Mouse (Mus musculus) bone marrow, adult 2 months (tissue): ENCODE measurements around the gene Hoxa10. TPM values are rescaled to one million over a fixed set of nuclear protein-coding genes. Genes with fewer than 3 reads are reported as not detected.

Source experiments
- H3K27ac ChIP-seq: fragments of 200-500 bp; 2 replicates; pipeline ENCODE4 v1.5.1; 2012; ENCODE audit warnings: low read depth, mild to moderate bottlenecking, control low read depth, inconsistent platforms, low read length; ENCODE audit not compliant: control insufficient read depth, poor library complexity, insufficient read depth
- H3K4me1 ChIP-seq: fragments of 200-500 bp; 2 replicates; pipeline ENCODE4 v1.6.1; 2011; ENCODE audit warnings: low read length; ENCODE audit not compliant: control insufficient read depth, insufficient read depth
- H3K4me3 ChIP-seq: fragments of 200-500 bp; replicated peaks from 2 replicates; pipeline ENCODE3; 2011; ENCODE audit warnings: mild to moderate bottlenecking, low read depth, low read length, control low read depth; ENCODE audit not compliant: control insufficient read depth
- CTCF ChIP-seq: fragments of 200-500 bp; IDR thresholded peaks from 2 replicates; pipeline ENCODE4 v1.5.1; 2011; ENCODE audit warnings: low read length, control low read depth; ENCODE audit not compliant: control insufficient read depth, insufficient read depth
- POLR2A ChIP-seq: fragments of 200-500 bp; IDR thresholded peaks from 2 replicates; pipeline ENCODE4 v1.6.1; 2011; ENCODE audit warnings: low read depth, mild to moderate bottlenecking, control low read depth, low read length, borderline replicate concordance; ENCODE audit not compliant: control insufficient read depth
- WGBS: fragments of 180-500 bp; shearing (Covaris S2); methylation state at CpG from one replicate; pipeline ENCODE4 v1.1.7; 2018; 5-methylcytosine and 5-hydroxymethylcytosine counted together
- polyA plus RNA-seq: library from polyadenylated mRNA; stranded (reverse); fragments of >200 nt; gene quantifications from 2 replicates; pipeline ENCODE4 v1.2.4, GENCODE M21; 2011; ENCODE audit warnings: low replicate concordance; ENCODE audit not compliant: missing spikeins, insufficient read depth, insufficient read length

Hoxa10 gene
- 0.93 and 1.6 TPM in 2 replicates for polyA plus RNA-seq

DNA sequence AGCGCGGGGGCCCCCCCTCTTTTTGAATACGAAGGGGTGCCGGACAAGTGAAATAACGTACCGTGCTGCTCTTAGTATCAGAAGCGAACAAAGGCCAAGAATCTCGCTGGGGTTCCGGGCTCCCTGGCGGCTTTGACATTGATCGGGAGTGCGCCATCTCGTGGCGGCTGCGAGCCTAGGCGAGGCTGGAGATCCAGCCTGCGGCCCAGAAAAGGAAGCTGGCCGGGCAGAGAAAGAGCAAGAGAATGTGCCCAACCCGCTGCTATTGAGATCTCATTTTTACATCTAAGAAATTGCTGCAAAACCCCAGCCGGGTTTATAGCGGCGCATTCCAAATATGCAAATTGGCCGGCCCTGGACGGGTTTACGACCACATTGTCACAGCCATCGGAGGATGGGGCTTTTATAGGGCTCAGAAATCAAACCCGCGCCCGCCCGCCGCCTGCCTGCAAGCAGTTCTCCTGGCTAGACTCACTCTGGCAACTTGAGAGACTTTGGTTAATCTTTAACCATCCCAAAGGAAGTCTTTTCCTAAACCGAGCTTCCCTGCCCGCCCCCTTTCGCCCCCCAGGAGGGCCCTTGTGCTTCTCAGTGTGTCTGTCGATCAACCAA lies at the start of gene Hoxa10:
Hoxa10 (minus strand) TSS at position 466 of the 612 bp plus-strand sequence.
- Histone ChIP-seq H3K27ac (no peak within 1 kb of the TSS; the same call in 1 of the 2 replicates), H3K4me3 (no peak within 1 kb of the TSS), H3K4me1 (no peaks in the 10 kb centered on the region)
- no peak for TF ChIP-seq POLR2A
- peak; percentile 77 for TF ChIP-seq CTCF
- 10% methylated on average over 35 of the region's 35 CpGs for WGBS

DNA sequence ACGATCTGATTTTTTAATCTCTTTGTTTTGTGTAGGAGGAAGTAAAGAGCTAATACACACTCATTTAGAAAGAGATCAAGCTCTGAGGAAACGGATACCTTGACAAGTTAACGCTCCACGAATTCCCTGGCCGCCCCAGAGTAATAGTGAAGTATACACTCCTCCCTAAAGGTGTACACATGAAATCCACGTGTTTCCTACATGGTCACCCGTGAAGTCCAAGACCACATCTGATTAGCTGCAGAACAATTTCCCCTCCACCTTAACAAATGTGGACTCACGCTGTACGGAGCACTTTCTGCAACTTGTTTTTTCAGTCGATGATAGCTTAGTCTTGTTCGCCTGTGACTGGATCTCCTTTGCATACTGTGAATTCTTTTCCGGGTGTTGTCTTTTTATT lies 49.5 kb upstream of the Hoxa10 start:
- Histone ChIP-seq H3K27ac (no peak overlapping the region), H3K4me1 (no peaks in the 10 kb centered on the region), H3K4me3 (no peak overlapping the region)
- WGBS = 13% methylated on average over 12 of the region's 12 CpGs
- TF ChIP-seq POLR2A (no peak), CTCF (no peak)

DNA sequence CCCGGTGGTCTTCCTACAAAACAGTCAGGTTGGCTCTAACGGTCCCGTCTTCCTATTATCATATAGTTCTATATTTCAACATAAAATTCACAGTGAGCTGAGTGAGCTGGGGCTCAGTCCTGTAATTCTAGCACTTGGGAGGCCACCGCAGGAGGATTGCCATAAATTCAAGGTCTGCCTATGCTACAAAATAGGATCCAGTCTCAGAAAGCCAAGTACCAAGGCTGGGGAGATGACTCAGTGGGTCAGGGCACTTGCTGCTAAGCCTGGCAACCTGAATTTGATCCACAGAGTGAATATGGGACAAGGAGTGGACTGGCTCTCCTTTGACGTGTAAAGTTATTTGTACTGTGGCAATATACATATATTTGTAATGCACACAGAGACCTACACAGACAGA lies 43.2 kb upstream of the Hoxa10 start:
- no peak for TF ChIP-seq CTCF
- TF ChIP-seq POLR2A = no peak
- H3K4me3 ChIP-seq = no peak overlapping the region
- no peak overlapping the region for H3K27ac ChIP-seq
- no peaks in the 10 kb centered on the region for H3K4me1 ChIP-seq
- WGBS = 89% methylated on average over 5 of the region's 5 CpGs

DNA sequence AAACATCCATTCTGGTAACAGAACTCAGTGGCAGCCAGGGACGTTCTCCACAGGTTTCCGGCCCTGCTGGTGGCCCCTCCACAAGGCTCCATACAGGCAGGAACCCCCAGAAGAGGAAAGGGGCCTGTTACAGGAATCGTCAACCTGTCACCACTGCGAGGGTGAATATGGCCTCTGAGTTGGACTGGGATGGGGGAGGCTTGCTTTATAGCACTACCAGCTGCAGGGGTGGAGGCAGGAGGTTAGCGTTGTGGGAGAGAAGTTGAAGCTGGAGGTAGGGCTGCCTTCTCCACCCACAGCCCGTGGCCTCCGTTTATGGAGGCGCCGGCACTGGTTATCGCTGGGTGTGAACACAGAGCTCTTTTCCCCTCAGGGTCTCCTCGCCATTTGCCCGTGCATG lies 40.4 kb upstream of the Hoxa10 start:
- 27% methylated on average over 12 of the region's 12 CpGs for WGBS
- TF ChIP-seq CTCF = no peak
- no peak for TF ChIP-seq POLR2A
- Histone ChIP-seq H3K27ac (no peak overlapping the region), H3K4me1 (no peaks in the 10 kb centered on the region), H3K4me3 (no peak overlapping the region)

DNA sequence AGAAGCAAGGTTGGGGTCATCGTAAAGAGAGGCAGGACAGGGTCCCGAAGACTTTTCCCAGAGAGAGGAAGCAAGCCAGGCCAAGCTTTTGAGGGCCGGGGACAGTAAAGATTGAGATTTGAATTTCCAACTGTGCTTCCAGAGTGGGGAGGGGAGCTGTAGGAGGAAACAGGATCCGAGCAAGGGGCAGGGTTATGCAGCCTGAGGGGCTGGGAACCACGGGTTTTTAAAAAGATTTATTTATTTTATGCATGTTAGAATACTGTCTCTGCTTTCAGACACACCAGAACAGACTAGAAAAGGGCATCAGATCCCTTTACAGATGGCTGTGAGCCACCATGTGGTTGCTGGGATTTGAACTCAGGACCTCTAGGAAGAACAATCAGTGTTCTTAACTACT lies 36.3 kb upstream of the Hoxa10 start:
- Histone ChIP-seq H3K4me3 (no peak overlapping the region), H3K27ac (no peak overlapping the region)
- 35% methylated on average over 5 of the region's 5 CpGs for WGBS

DNA sequence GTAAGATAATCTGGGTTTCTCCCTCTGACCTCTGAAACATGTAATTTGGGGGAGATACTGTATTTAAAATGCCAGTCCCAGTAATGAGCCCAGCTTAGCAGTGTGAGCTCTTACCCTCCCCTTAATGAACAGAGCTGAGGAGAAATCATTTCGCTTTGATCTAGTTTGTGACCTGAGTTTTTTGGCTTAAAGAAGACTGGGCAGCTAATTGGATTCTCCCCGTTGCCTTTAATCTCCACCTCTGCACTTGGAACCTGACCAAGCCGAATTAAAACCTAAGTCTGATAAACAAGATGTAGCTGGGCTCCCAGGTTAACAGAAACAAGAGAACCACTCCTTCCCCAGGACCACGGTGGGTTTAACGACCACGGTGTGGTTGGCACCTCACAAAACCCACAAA lies 35.7 kb upstream of the Hoxa10 start:
- H3K4me1 ChIP-seq = no peaks in the 10 kb centered on the region
- 22% methylated on average over 6 of the region's 6 CpGs for WGBS
- H3K4me3 ChIP-seq = no peak overlapping the region
- no peak overlapping the region for H3K27ac ChIP-seq
- no peak for TF ChIP-seq POLR2A
- no peak for TF ChIP-seq CTCF

More for the DNA sequence above, 36.3 kb upstream of the Hoxa10 start:
- TF ChIP-seq POLR2A (no peak), CTCF (no peak)
- no peaks in the 10 kb centered on the region for H3K4me1 ChIP-seq

DNA sequence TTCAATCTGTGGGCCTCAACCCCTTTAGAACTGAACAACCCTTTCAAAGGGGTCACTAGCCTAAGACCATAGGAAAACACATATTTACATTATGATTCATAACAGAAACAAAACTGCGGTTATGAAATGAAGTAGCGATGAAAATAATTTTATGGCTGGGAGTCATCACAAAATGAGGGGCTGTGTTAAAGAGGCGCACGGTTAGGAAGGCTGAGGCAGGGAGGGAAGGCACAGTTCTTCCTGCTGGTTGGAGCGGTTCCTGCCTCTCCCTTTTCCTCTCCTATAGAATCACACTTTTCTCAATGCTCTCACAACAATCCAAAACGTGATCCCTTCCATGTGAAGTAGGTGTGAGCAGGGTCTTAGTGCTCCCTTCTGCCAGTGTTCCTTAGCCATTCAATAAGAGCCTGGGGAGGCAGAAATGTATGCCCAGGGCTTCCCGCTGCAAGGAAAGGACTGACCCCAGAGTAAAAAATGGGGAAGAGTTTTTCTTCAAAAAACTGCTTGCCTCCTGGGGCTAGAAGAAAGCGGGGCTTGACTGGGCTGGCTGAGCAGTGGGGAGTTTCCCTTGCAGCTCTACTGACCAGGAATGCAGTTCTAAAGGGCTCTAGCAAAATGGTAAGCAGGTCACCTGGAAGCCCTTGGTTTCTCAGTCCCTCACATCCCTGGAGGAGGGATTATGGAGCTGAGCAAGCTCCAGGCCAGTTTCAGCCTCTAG lies 35.1 kb upstream of the Hoxa10 start:
- H3K4me3 ChIP-seq = no peak overlapping the region

DNA sequence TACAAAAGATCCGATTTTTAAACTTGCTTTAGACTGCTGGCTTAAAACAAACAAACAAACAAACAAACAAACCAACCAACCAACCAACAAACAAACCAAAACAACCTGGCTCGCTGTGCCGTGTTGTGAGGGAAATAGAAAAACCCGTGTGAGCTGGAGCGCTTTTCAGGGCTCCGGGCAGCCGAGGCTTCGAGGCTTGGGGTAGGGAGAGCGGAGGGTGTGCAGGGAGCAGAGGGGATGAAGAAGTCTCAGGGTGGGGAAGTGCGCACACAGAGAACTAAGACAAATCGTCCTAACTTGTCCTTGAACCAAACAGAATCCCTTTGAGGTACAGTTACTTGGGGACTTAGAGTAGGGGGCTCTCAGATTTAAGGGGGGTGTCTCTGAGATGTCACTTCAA lies 33.9 kb upstream of the Hoxa10 start:
- no peak overlapping the region for H3K4me3 ChIP-seq
- TF ChIP-seq CTCF (no peak), POLR2A (no peak)
- WGBS = 18% methylated on average over 11 of the region's 11 CpGs
- no peaks in the 10 kb centered on the region for H3K4me1 ChIP-seq
- H3K27ac ChIP-seq = no peak overlapping the region

More for the DNA sequence above, 35.1 kb upstream of the Hoxa10 start:
- no peaks in the 10 kb centered on the region for H3K4me1 ChIP-seq
- WGBS = 47% methylated on average over 8 of the region's 8 CpGs
- no peak overlapping the region for H3K27ac ChIP-seq
- TF ChIP-seq POLR2A (no peak), CTCF (no peak)
